Mouse (Mus musculus): ENCODE measurements around the gene Trrap.

Gene Trrap

GRCm38 (mm10) chr5:144866923-144867322, 99.4 kb downstream of the Trrap start:
- in situ Hi-C loops (cut with MboI, MseI): no loop called here

- in situ Hi-C loops (cut with MboI, MseI): no loop called here
Measured at GRCm38 (mm10) chr5:144869466-144869865, 101.9 kb downstream of the Trrap start.

- in situ Hi-C loops (cut with MboI, MseI): loop anchor here in 1 of 2 experiments (10.0 kb wide), 1 partner anchor 104 kb away; no protein-coding TSS in a partner anchor
Measured at GRCm38 (mm10) chr5:144870782-144871181, 103.2 kb downstream of the Trrap start.

DNA sequence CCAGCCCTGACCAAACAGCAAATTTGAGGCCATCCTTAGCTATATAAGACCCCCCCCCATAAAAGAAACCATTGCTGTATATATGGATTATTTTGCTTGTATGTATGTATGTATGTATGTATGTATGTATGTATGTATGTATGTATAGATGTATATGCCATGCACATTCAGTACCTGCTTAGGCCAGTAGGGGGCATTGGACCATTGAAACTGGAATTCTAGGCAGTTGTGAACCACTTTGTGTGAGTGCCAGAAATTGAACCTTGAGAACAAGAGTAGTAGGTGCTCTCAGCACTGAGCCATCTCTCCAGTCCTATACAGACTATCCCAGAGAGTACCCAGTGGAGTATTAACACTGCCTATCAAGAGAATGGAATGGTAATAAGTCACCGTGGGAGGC, 104.2 kb downstream of the Trrap start:
- in situ Hi-C loops (cut with MboI, MseI): loop anchor here in 1 of 2 experiments (10.0 kb wide), 1 partner anchor 103 kb away; no protein-coding TSS in a partner anchor

GRCm38 (mm10) chr5:144872326-144872725, 104.8 kb downstream of the Trrap start:
- in situ Hi-C loops (cut with MboI, MseI): loop anchor here in 1 of 2 experiments (10.0 kb wide), 1 partner anchor 102 kb away; no protein-coding TSS in a partner anchor

- in situ Hi-C loops (cut with MboI, MseI): loop anchor here in 1 of 2 experiments (10.0 kb wide), 1 partner anchor 102 kb away; no protein-coding TSS in a partner anchor
Measured at GRCm38 (mm10) chr5:144872867-144873266, 105.3 kb downstream of the Trrap start.

- in situ Hi-C loops (cut with MboI, MseI): loop anchor here in 1 of 2 experiments (10.0 kb wide), 1 partner anchor 100 kb away; no protein-coding TSS in a partner anchor
Measured at GRCm38 (mm10) chr5:144875227-144875626, 107.7 kb downstream of the Trrap start.

DNA sequence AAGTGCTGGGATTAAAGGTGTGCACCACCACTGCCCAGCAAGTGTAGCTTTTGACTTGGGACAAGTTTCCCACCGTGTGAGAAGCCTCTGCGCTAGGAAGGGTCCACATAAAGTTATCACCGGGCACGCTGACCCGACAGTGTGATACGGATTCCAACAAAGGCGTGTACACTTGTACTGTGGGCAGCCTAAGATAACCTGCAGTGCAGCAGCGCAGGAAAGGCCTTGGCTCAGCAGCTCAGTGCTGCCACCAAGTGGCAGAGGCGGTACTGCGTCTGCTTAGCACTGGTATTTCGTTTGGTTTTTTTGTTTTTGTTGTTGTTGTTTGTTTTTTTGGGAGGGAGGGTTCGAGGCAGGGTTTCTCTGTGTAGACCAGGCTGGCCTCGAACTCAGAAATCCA, 108.4 kb downstream of the Trrap start:
- in situ Hi-C loops (cut with MboI, MseI): loop anchor here in 1 of 2 experiments (10.0 kb wide), 1 partner anchor 99 kb away; no protein-coding TSS in a partner anchor

DNA sequence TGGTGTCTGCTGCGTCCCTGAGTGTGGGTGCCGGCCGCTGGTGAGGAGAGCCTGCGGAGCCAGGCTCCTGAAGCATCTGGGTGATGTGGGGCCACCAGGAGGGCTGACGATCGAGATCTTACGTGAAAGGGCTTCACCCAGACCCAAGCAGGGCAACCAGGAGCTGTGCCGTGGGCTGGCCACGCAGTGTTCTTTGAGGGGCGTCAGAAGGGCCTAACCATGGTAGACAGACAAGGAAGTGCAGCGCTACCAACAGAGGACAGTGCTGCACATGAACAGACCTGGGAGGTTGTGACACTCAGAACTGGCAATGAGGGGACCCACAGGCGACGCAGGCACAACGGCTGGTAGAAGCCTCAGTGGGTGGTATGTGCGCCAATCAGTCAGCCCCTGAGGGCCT, 109.5 kb downstream of the Trrap start:
- in situ Hi-C loops (cut with MboI, MseI): loop anchor here in 1 of 2 experiments (10.0 kb wide), 1 partner anchor 98 kb away; no protein-coding TSS in a partner anchor

GRCm38 (mm10) chr5:144881670-144882399, 114.3 kb downstream of the Trrap start:
- in situ Hi-C loops (cut with MboI, MseI): loop anchor here in 1 of 2 experiments (5.0 kb wide), 1 partner anchor 90 kb away; no protein-coding TSS in a partner anchor

DNA sequence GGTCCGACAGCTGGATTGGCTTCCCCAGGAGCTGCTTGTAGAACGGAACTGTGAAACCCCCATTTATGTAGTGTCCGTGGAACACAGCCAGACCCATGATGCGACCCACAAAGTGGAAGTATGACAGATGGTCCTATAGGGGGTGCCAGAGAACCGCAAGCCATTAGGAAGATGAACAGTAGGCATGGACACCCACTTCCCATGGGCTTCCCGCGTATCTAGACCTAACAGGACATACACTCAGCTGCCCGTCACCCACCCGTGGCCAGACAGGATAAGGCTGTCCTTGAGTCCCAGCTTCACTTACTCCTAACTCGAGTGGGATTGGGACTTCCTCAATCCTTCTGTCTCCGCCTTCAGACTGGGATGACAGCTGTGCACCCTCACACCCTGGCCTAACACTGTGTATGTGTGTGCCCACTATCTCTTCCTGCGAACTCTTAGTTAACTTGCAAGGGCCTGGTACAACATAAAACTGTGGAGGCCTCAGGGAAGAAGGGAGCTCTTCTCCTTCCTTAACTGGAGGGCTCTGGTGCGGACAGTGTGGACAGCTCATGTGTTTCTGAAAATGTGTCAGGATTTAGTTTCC, 117.2 kb downstream of the Trrap start:
- in situ Hi-C loops (cut with MboI, MseI): loop anchor here in 1 of 2 experiments (5.0 kb wide), 1 partner anchor 88 kb away; no protein-coding TSS in a partner anchor

DNA sequence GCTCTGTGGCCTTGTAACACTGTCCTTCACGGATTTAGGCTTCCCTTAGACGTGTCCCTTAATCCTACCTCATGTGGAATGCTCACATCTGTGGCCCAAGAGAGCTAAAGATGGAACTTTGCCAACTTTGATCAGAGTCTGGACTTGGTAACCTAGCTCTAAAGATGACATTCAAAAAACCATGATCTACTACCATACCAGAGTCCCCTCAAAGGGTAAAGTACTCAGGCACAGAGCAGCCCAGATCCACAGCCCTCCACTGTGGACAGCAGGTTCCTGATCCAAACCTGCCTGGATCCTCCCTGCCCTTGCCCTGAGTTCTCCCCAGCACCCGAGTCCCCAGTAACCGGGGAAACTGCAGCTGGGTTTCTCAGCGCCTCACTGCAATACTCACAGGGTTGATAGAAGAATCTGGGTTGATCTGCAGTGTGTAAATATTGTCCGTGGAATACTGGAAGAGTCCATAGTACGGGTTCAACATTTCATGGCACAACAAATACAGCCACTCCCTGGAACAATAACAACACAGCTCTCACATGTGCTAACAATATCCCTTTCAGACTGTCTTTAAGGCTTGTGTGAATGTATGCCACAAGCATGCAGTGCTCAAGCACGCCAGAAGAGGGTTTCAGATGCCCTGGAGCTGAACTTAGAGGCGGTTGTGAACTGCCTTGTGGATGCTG, 118.6 kb downstream of the Trrap start:
- in situ Hi-C loops (cut with MboI, MseI): no loop called here

DNA sequence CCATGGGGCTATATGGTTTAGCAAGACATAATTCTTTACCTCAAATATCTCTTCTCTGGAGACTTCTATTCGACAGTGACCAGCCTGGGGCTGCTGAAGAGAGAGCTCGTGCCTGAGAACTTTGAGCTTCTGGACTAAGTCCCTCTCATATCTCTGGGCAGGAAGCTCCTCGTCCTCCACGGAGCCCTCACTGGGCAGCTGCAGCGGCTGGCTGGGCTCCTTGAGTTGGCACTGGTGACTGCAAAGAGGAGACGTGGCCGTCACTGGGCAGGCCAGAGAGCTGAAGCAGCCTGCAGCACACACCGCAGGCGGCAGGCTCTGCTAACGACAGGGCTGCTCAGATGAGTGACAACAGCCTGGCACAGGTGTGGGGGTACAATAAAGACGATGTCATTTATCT, 123.7 kb downstream of the Trrap start:
- in situ Hi-C loops (cut with MboI, MseI): no loop called here

GRCm38 (mm10) chr5:144897881-144898280, 130.3 kb downstream of the Trrap start:
- in situ Hi-C loops (cut with MboI, MseI): no loop called here

DNA sequence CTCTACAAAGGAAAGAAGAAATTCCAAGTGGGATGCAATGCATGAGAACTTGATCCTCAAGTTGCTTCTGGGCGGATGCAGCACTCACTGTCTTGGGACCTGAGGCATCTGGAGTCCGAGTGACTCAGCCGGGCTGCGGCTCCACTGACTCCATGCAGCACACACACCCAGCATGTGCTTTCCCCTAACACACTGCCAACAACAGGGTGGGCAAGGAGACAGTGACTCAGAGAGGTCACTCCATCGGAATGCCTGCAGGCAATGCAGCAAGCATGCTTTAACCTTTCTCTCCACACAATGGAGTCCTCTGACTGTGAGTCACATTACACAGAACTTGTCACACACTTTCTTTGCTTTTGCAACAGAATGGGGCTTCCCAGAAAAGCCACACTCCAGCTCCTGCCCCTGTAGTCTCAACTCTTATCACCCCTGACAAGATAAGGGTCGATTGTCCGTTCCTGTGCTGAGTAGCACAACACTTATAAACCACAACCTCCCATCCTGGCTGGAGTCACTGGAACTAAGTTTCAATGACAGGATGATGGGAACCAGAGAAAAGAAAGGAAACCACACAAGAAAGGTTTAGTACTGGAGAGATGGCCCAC, 131.0 kb downstream of the Trrap start:
- in situ Hi-C loops (cut with MboI, MseI): no loop called here

DNA sequence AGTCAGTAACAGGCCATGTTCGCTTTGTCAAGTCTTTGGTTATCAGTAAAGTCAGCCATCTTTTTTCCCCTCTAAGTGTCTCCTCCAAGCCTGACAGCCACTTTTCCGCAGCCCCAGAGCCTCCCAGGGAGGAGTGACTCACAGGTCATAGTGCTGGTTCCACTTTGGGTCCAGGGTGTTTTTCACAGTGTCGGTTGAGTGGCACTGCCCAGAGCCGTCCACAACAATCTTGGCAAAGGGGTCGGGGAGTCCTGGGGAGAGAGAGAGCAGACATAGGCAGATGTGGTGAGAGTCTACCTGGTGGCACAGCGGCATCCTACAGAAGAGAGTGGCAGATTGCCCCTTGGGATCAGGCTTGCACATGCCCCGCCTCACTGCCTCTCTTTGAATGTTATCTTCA, 133.5 kb downstream of the Trrap start:
- in situ Hi-C loops (cut with MboI, MseI): no loop called here

- in situ Hi-C loops (cut with MboI, MseI): no loop called here
Measured at GRCm38 (mm10) chr5:144901791-144902190, 134.3 kb downstream of the Trrap start.

GRCm38 (mm10) chr5:144904356-144905134, 137.0 kb downstream of the Trrap start:
- in situ Hi-C loops (cut with MboI, MseI): no loop called here

- in situ Hi-C loops (cut with MboI, MseI): no loop called here
Measured at GRCm38 (mm10) chr5:144907591-144907990, 140.1 kb downstream of the Trrap start.

All from T-helper 17 cell (primary cell).